Mouse (Mus musculus) embryonic fibroblast, embryonic 13.5 days (primary cell): ENCODE data around the gene Spice1. TPM values are rescaled to one million over a fixed set of nuclear protein-coding genes. Genes with fewer than 3 reads are reported as not detected.
A peak's percentile ranks its signal among the peaks of the same experiment; 100 is the strongest.

Experiments used
- H3K27ac ChIP-seq: 2 replicates; pipeline ENCODE4 v1.5.1; 2012; ENCODE audit warnings: low read length, control low read depth, inconsistent platforms; ENCODE audit not compliant: insufficient read depth
- H3K4me1 ChIP-seq: 2 replicates; pipeline ENCODE4 v1.6.1; 2011; ENCODE audit warnings: low read length; ENCODE audit not compliant: control insufficient read depth, insufficient read depth
- H3K4me3 ChIP-seq: 2 replicates; pipeline ENCODE4 v1.5.1; 2011; ENCODE audit warnings: mild to moderate bottlenecking, control low read depth, low read length; ENCODE audit not compliant: insufficient read depth
- CTCF ChIP-seq: IDR thresholded peaks from 2 replicates; pipeline ENCODE4 v1.5.1; 2011; ENCODE audit warnings: mild to moderate bottlenecking, control low read depth, low read length, moderate library complexity, borderline replicate concordance; ENCODE audit not compliant: insufficient read depth
- POLR2A ChIP-seq: IDR thresholded peaks from 2 replicates; pipeline ENCODE4 v1.6.1; 2011; ENCODE audit warnings: low read depth, mild to moderate bottlenecking, control low read depth, low read length, moderate library complexity
- polyA plus RNA-seq: library from polyadenylated mRNA; stranded (reverse); fragments of >200 nt; gene quantifications from 2 replicates; pipeline ENCODE4 v1.2.4, GENCODE M21; 2011; ENCODE audit warnings: low read depth; ENCODE audit not compliant: missing spikeins, insufficient read length

Gene Spice1
- polyA plus RNA-seq, 1 experiment, result 25.4 TPM

DNA sequence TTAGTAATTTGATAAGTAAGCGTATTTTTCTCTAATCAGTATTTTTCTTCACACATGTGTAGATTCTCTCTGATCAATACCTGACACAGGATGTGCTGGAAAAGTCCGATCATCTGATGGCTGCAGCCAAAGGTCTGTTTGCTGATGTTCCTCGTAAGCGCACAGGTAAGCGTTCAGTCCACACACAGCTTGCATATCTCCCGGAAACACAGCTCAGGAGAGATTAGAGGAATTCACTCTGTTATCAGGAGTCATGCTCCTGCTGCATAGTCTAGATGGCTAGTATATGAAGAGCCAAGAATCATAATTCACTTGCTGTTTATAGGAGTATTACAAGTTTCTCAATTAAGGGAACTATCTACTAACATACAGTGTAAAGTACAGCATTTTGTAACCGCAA, 18.6 kb downstream of the Spice1 start:
- H3K4me1 ChIP-seq, result no peaks in the 10 kb centered on the region
- H3K4me3 ChIP-seq, result no peak overlapping the region
- H3K27ac ChIP-seq, result no peak overlapping the region
- no peak for TF ChIP-seq CTCF
- TF ChIP-seq POLR2A, result no peak

DNA sequence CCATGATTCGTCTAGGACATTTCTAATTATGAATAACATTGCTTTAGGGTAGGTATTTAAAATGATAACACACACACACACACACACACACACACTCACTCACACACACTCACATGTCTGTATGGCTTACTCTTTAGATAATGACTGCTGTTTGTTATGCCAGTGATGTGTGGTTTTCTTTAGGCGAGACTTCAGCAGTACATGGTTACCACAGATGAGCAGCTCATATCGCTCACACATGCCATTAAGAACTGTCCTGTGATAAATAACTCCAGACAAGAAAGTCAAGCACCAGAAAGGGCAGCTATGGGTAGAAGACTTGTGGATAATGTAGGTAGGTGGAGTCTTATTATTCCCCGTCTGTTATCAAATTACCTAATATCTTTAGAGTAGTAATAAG, 28.5 kb downstream of the Spice1 start:
- H3K4me3 ChIP-seq, result no peak overlapping the region
- TF ChIP-seq POLR2A, result no peak
- no peak for TF ChIP-seq CTCF
- H3K4me1 ChIP-seq, result no peaks in the 10 kb centered on the region
- no peak overlapping the region for H3K27ac ChIP-seq

DNA sequence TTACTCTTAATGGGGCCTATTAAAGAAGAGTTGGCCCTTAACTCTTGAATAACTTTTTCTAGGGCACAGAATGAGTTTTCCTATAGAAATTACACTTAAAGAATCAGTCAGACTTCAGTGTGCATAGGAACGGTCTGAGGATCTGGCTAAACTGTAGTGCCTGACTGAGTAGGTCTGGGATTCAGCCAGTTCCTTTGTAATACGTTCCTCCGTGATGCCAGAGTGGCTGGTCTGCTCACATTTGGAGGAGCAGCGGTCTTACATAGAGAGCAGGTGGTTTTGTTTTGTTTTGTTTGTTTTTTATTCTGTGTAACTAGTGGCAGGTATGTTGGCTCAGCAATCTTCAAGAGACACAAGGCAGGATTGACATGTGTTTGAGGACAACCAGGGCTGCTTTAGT, 33.1 kb downstream of the Spice1 start:
- no peak overlapping the region for H3K4me3 ChIP-seq
- no peaks in the 10 kb centered on the region for H3K4me1 ChIP-seq
- TF ChIP-seq POLR2A, result no peak
- H3K27ac ChIP-seq, result no peak overlapping the region

DNA sequence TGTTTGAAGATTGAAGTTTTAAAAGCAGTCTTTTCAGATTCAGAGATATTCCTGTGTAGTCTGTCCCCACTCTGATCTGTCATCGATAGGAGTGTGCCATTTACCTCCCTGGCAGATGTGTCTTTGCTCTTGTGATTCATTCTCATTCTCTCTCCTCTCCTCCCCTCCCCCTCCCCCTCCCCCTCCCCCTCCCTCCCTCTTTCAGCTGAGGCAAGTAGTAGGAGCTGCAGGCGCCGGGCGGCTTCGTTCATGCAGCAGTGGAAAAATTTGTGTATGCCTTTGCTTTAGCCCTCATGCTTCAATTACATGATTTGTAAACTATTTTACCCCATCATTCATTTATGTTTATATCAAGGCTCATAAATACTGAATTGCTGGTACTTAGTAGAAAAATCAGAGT, 34.7 kb downstream of the Spice1 start:
- Histone ChIP-seq H3K4me3 (no peak overlapping the region), H3K4me1 (no peaks in the 10 kb centered on the region), H3K27ac (no peak overlapping the region)
- TF ChIP-seq POLR2A (no peak), CTCF (no peak)

DNA sequence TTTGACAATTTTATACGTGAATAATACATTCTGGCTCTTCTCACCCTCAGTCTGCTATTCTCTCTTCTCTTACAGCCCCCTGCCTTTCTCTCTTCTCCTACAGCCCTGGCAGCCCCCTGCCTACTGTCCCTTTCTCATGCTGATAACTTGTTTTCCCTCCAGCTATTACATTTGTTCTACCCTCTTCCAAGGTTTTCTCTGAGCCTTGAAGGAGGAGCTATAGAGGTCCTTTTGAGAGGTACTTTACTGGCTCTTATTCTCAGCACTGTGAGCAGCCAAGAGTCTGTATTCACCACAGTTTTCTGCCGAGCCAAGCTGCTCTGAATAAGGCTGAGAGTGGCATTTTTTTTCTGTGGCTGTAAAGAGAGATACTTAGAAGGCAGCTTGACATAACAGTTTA, 36.6 kb downstream of the Spice1 start:
- Histone ChIP-seq H3K4me3 (no peak overlapping the region), H3K4me1 (no peaks in the 10 kb centered on the region), H3K27ac (no peak overlapping the region)
- no peak for TF ChIP-seq POLR2A
- no peak for TF ChIP-seq CTCF

DNA sequence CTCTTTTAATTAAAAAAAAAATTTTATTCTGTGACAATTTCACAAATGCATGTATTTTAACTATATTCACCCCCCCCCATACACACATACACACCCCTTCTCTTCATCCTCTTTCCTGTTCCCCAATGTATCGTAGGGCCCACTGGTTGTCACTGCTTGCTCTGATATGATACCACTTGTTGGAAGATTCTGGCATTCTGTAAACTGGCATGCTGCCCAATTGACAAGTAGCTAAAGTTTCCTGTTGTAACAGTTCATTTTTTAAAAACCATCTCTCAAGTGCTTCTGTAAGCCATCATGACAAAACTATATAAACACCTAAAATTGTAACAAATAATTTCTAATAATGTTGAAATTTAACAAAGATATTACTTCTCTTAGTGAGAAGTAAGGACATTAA, 37.3 kb downstream of the Spice1 start:
- TF ChIP-seq POLR2A (no peak), CTCF (no peak)
- H3K27ac ChIP-seq, result no peak overlapping the region

DNA sequence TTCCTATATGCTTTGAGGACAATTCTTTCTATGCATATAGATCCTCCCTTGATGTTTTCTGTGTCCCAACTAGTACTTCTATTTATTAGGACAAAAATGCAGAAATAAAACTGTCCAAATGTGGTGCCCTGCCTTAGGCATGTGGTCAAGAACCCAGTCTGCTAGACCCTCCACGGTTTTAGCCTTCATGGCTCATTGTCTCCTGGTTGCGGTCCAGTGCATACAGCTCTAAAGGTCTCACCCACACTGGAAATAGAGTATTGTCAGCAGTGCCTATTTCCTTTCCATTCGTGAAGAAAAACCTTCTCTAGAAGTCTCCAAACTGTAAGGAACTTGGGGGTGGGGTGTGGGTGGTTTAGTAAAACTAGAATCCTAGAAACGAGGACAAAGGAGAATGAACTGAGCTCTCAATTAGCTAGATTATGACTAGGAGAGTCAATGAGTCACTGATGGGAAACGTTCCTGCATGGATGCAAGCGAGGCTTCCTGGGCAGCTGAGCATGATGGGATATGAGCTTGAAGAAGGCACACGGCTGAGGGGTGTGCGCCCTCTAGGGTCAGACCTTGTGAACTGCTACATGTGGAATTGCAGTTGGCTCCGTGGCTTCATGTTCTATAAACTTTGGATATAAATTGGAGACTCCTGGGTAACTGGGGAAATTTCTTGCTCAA, 45.1 kb downstream of the Spice1 start:
- 0 out of 2 replicates have a peak overlapping the region, but pooled peaks have one; percentile 14 for H3K27ac ChIP-seq
- H3K4me1 ChIP-seq, result no peaks in the 10 kb centered on the region

More for the DNA sequence above, 37.3 kb downstream of the Spice1 start:
- H3K4me3 ChIP-seq, result no peak overlapping the region
- no peaks in the 10 kb centered on the region for H3K4me1 ChIP-seq

DNA sequence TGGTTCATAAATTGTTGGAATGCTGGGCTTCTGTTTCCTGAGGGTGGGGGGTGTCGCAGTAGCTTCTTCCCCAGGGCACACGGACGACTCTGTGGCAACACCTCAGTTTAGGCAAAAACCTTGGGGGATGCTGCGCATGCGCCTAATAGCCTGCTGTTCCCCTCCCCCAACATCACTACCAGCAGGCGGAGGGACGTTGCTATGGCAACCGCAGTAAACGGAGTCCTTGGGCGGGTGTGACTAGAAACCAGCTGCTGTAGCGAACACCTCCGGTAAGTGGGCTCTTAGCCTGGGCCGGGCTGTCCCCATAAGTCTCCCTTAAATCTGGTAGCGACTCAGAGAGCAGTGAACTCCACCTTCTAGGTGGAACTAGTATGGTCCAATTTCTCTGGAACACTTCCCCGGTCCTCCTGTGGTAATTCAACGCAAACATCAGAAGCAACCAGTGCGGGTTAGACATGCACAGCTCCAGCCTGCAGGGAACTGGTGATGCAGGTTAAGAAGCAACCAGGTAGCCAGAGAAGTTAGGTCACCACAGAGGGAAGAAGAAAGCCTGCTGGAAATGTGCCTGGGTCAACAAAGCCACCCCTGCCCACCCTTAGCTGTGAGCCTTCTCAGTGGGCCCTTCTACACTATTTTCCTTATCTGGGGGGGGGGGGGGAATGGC, 47.8 kb downstream of the Spice1 start, which contains the start of gene Cfap44:
Gene Cfap44, plus strand, starts transcription at position 220 of the 667 bp plus-strand sequence.
- TF ChIP-seq CTCF (no peak), POLR2A (peak; percentile 41)

More for the DNA sequence above, 45.1 kb downstream of the Spice1 start:
- TF ChIP-seq POLR2A (no peak), CTCF (peak; percentile 92; the same call in 1 of the 2 replicates)
- no peak overlapping the region for H3K4me3 ChIP-seq

DNA sequence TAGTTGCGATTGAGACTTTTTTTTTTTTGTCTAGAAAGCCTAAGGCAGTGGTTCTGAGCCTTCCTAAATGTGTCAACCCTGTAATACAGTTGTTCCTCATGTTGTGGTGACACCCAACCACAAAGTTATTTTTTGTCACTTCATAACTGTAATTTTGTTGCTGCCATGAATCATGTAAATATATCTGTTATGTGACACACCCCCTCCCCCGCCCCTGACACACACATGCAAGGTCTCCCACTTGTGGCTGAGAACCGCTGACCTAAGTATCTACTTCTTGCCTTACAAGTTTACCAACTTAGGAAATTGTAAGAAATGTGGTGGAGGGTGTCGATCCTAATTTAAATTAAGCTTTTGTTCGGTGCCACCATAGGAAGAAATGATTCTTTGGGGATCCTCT, 58.0 kb downstream of the Spice1 start:
- Histone ChIP-seq H3K4me1 (no peaks in the 10 kb centered on the region), H3K4me3 (no peak overlapping the region), H3K27ac (no peak overlapping the region)
- TF ChIP-seq POLR2A, result no peak
- TF ChIP-seq CTCF, result no peak

More for the DNA sequence above, 47.8 kb downstream of the Spice1 start, which contains the start of gene Cfap44:
- no peak within 1 kb of the TSS for H3K27ac ChIP-seq
- H3K4me3 ChIP-seq, result no peak within 1 kb of the TSS
- H3K4me1 ChIP-seq, result no peaks in the 10 kb centered on the region

DNA sequence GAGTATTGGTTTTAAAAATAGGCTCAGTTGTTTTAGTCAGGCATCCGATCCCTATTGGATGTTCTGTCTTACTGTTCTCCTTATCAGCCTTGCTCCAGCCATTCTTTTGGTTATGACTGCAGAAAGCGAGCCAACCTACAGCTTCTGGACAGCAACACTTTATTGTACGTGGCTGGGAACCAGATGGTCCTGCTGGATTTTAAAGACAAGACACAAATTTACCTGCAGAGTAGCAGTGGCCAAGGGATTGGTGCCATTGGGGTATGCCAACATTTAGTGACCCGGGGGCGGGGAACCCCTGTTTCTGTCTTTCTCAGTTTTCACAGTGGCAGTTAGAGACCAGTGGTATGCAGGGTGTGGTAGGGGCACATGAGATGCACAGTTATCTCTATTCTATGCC, 60.3 kb downstream of the Spice1 start:
- Histone ChIP-seq H3K4me3 (no peak overlapping the region), H3K27ac (no peak overlapping the region), H3K4me1 (no peaks in the 10 kb centered on the region)
- TF ChIP-seq CTCF (no peak), POLR2A (no peak)
